Mouse (Mus musculus) heart, postnatal 4 days (tissue): ENCODE measurements around the gene Ndufs6. TPM values are rescaled to one million over a fixed set of nuclear protein-coding genes. Genes with fewer than 3 reads are reported as not detected.

Source experiments
- DNase-seq: peaks from one replicate; pipeline ENCODE4 v3.0.0; 2021
- total RNA-seq, 2 experiments: library from RNA; stranded (reverse); gene quantifications; 2 replicates each; pipeline ENCODE4 v1.2.3; 2021

Gene Ndufs6
- total RNA-seq, result 100 to 1,000 TPM; 659 to 710 TPM

GRCm38 (mm10) chr13:73327827-73328698 is at the start of gene Ndufs6, which contains the start of gene Mrpl36:
Ndufs6 (minus strand) TSS chr13:73328542.
Mrpl36 (plus strand) TSS chr13:73328513.
- DNase-seq, result peak; percentile 95

- no peak for DNase-seq
Measured at GRCm38 (mm10) chr13:73377637-73378036, 49.3 kb upstream of the Ndufs6 start.

DNA sequence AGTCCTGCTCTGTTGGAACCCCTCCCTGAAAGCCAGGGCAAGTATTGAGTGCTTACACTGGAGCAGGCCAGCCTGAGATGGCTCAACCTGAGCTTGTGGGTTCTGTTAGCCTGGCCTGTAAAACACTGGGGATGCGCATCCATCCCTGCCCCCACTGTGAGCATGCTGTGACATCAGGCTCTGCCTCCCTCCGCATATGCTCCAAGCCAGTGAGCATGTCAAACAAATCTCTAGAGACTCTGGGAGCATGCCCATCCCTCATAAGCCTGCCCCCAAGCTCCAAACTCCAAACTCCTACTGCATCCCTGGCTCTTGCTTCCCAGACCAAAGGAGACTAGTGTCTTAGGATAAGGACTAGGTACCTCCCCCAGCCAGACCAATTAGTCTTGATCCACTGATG is 46.3 kb upstream of the Ndufs6 start:
- DNase-seq, result no peak

DNA sequence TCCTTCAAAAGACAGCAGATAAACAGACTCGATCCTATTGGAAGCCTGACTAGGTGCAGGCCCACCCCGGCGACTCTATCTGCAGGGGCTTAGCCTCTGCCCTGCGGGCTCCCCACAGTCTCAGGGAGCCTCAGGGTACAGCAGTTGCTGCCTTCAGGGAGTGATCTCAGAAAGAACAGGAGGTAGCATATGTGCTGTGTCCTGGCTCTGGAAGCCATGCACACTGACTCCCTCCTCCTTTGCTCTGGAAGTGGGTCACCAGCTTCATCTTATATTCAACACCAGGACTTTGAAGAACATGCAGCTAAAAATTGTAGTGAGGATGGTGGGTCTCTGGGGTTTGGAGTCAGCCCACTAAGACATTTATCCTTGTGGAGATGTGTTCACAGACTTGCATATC is 45.0 kb upstream of the Ndufs6 start:
- DNase-seq, result no peak

DNA sequence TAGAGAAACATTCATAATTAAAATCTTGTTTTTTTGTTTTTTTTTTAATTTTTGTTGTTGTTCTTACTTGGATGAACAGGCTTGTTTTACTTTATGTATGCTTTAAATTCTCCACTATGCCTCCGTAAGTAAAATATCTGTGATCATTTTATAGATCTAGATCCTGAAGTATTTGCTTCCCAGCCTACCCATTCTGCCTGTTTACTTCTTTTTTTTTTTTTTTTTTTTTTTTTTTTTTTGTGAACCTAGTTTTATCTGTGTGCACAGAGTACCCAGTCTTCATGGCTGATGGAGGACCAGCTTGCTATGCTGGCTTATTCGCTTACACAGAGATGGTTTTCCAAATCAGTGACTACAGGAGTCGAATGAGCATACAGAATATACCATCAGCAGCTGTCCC is 28.8 kb upstream of the Ndufs6 start:
- no peak for DNase-seq

- DNase-seq, result no peak
Measured at GRCm38 (mm10) chr13:73352491-73352890, 24.1 kb upstream of the Ndufs6 start.

DNA sequence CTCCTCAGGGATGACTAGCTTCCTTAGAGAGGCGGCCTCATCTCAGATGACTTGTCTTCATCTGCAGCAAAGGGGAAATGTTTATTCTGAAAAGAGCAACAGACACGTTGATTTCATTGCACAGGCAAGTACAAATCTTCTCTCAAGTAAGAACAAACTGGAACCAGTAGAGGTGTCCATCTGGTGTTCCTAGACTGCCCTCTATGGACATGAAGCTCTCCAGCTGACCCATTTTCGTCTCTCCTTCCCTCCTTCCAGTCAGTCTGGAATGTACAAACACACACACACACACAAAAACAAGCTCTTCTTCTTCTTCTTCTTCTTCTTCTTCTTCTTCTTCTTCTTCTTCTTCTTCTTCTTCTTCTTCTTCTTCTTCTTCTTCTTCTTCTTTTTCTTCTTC is 23.6 kb upstream of the Ndufs6 start:
- peak; percentile 18 for DNase-seq

- DNase-seq, result no peak
Measured at GRCm38 (mm10) chr13:73350741-73351140, 22.4 kb upstream of the Ndufs6 start.

- DNase-seq, result no peak
Measured at GRCm38 (mm10) chr13:73347922-73348650, 19.7 kb upstream of the Ndufs6 start.

GRCm38 (mm10) chr13:73347171-73347570 is 18.8 kb upstream of the Ndufs6 start:
- no peak for DNase-seq

DNA sequence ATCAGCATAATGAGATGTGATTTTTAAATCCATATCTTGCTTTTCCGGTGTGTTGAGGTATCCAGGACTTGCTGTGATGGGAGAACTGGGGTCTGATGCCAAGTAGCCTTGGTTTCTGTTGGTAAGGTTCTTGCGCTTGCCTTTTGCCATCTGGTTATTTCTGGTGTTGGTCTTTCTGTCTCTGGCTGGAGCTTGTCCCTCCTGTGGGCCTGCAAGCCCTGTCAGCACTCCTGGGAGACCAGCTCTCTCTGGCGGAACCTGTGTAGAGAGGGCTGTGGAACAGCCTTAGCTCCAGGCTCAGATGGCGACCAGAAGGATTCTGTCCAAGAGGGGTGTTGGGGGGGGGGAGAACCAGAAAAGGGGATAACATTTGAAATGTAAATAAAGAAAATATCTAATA is 18.4 kb upstream of the Ndufs6 start:
- DNase-seq, result peak; percentile 31

GRCm38 (mm10) chr13:73346131-73346530 is 17.8 kb upstream of the Ndufs6 start:
- DNase-seq, result no peak

DNA sequence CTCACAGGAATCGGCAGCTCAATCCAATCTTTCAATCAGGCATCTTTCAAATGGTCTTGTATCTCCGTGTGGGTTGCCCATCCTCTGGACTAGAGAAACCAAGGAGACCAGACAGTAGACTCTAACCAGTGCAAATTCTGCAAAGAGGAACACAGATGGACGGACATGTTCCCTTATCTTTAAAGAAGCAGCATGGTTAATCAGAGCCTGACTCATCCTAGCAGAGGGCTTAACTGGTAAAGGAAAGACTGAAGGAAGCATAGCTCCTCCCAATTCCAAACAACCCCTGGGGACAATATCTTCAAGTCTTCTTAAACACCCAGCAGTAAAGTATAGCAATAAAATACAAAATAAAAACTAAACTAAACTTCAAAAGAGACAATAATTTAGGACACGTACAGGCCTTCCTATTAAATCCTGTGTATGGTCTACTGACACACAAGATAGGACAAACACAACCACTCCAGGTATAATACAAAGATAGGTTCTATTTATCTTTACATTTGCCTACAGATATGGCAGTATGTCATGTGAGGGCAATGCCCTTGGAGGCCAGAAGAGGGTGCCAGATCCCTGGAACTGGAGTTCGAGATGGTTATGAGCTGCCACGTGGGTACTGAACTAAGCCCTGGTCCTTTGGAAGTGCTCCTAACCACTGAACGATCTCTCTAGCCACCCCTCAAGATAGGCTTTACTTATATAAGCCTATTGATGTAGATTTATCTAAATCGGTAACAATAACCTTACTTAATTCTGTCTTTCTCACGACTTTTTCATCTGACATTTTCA is 17.0 kb upstream of the Ndufs6 start:
- DNase-seq, result peak; percentile 24

GRCm38 (mm10) chr13:73336753-73337152 is 8.4 kb upstream of the Ndufs6 start:
- peak; percentile 51 for DNase-seq

DNA sequence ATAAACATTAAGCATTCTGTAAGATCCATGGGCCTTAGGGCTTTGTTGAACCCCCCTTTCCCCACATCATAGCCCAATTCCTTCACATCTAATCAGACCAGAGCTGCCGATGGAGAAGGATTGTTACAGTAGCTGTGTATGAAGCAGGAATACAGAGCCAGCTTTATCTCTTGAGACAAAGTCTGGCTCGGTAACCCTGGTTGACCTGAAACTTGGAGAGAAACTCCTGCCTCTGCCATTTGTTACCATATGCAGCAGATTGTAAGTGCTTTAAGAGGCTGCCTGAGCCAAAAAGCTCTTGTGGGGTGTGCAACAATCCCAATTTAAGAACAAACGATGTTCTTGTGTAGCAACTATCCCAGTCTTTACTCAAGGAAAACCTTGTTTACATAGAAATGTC is 3.4 kb upstream of the Ndufs6 start:
- DNase-seq, result peak; percentile 21

DNA sequence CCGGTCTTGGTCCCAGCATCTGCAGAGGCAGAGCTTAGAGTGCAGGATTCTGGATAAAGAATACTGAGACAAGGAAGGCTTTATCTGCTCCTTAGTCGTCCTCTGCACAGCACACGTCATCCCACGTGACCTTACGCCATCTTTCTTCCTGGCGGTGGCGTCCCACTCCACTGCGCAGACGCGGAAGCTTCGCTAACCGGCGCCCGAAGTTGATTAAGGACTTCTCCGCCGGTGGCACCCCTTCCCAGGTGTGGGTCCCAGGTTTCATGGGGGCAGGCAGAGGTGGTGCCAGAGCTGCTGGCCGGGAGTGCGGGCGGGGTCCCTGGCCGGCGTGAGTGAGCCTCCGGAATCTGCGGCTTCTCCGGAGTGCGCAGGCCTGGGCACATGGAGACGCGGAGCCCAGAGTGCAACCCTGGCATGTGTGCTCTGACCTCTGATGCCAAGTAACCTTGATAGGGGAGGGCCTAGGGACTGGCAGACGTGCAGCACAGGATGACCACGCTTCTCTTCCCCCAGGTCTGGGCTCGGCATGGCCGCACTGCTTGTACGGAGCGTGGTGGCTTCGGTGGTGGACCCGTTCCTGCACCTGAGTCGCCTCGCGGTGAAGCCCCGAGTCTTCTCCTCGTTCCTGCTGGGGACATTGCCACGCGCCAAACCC is 2.6 kb upstream of the Ndufs6 start:
- peak; percentile 92 for DNase-seq

GRCm38 (mm10) chr13:73323406-73323805 is 4.9 kb downstream of the Ndufs6 start:
- no peak for DNase-seq

- DNase-seq, result no peak
Measured at GRCm38 (mm10) chr13:73322626-73323025, 5.7 kb downstream of the Ndufs6 start.

DNA sequence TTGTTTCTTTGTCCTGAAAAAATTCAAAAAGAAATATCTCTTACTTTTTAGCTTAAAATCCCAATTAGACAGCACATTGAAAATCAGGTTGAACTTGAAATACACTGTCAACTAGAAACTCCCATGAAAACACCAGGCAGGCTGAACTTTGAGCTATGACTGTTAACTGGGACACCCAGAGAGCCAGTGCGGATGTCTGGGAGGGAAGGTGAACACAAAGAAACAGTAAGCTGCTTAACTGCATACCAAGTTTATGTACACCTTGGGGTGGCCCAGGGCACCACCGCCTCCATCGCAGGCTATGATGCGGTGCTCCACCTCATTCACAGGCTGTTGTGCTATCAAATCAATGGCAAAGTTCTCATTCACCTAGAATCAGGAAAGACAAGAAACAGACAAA is 8.3 kb downstream of the Ndufs6 start:
- DNase-seq, result no peak

GRCm38 (mm10) chr13:73310183-73310929 is 18.0 kb downstream of the Ndufs6 start:
- DNase-seq, result peak; percentile 80

- DNase-seq, result no peak
Measured at GRCm38 (mm10) chr13:73306430-73306829, 21.9 kb downstream of the Ndufs6 start.

DNA sequence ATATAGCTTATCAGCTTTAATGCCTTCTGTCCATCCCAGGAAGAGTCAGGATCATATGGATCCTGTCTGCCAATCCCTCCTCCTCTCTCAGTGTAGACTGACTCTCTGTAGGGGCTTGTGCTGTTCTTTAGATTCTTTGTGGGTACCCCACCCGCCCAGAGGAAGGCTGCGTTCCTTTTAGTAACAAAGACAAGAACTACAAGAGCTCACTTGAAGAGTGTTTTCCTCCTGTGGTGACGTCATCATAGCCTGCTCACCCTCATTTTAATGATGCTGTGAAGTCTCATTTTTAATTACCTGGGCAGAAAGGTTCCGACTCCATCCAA is 22.3 kb downstream of the Ndufs6 start:
- no peak for DNase-seq
